Mouse (Mus musculus) neural tube, embryonic 14.5 days (tissue): ENCODE data around the gene Cyp1a1. TPM values are rescaled to one million over a fixed set of nuclear protein-coding genes. Genes with fewer than 3 reads are reported as not detected.

ENCODE experiments used
- ATAC-seq: fragments of 200-750 bp; cut with Nextera tagmentation; 2 replicates; pipeline ENCODE4 v1.8.0; 2017; ENCODE audit warnings: low read depth, mild to moderate bottlenecking, moderate TSS enrichment, moderate library complexity
- H3K27ac ChIP-seq: fragments of 300-500 bp; sonication (generic); 2 replicates; pipeline ENCODE4 v1.5.1; 2014; ENCODE audit warnings: low read depth, mild to moderate bottlenecking, control low read depth, low read length, moderate library complexity, mixed read lengths
- H3K27me3 ChIP-seq: fragments of 300-500 bp; sonication (generic); 2 replicates; pipeline ENCODE4 v1.6.1; 2014; ENCODE audit warnings: low read length; ENCODE audit not compliant: control insufficient read depth, insufficient read depth
- H3K36me3 ChIP-seq: fragments of 300-500 bp; sonication (generic); 2 replicates; pipeline ENCODE4 v1.6.1; 2014; ENCODE audit warnings: low read length, mixed read lengths; ENCODE audit not compliant: control insufficient read depth, insufficient read depth
- H3K4me1 ChIP-seq: fragments of 300-500 bp; sonication (generic); 2 replicates; pipeline ENCODE4 v1.6.1; 2014; ENCODE audit warnings: low read length; ENCODE audit not compliant: control insufficient read depth, insufficient read depth
- H3K4me2 ChIP-seq: fragments of 300-500 bp; sonication (generic); 2 replicates; pipeline ENCODE4 v1.6.1; 2014; ENCODE audit warnings: mild to moderate bottlenecking, low read depth, low read length, control low read depth
- H3K4me3 ChIP-seq: fragments of 300-500 bp; sonication (generic); 2 replicates; pipeline ENCODE4 v1.5.1; 2014; ENCODE audit warnings: low read depth, low read length, control low read depth, mixed read lengths
- H3K9ac ChIP-seq: fragments of 300-500 bp; sonication (generic); replicated peaks from 2 replicates; pipeline ENCODE4 v1.6.1; 2014; ENCODE audit warnings: low read depth, mild to moderate bottlenecking, control low read depth, low read length, mixed read lengths
- H3K9me3 ChIP-seq: fragments of 300-500 bp; sonication (generic); 2 replicates; pipeline ENCODE4 v1.6.1; 2016; ENCODE audit warnings: low read length; ENCODE audit not compliant: control insufficient read depth
- WGBS: fragments of 180-500 bp; shearing (Covaris S2); extraction: QIAGEN DNeasy Blood & Tissue Kit; methylation state at CpG from one replicate; pipeline ENCODE4 v1.1.7; 2014; 5-methylcytosine and 5-hydroxymethylcytosine counted together
- polyA plus RNA-seq: library from polyadenylated mRNA; unstranded; fragments of >200 nt; fragmentation: Nextera tagmentation; extraction: Ambion mirVana; gene quantifications from 2 replicates; pipeline ENCODE4 v1.2.1, GENCODE M21; 2014

Gene Cyp1a1
- polyA plus RNA-seq, 1 experiment from 2014 or later: 0.09 TPM

- Histone ChIP-seq H3K36me3 (no peaks in the 10 kb centered on the region), H3K27ac (no peak overlapping the region), H3K4me2 (no peak overlapping the region), H3K27me3 (no peaks in the 10 kb centered on the region), H3K9ac (no peak overlapping the region), H3K4me1 (no peaks in the 10 kb centered on the region), H3K9me3 (no peaks in the 10 kb centered on the region), H3K4me3 (no peak overlapping the region)
- ATAC-seq: no peak
- 94% methylated on average over 5 of the region's 5 CpGs for WGBS
These were observed 1.7 kb upstream of the Cyp1a1 start for GRCm38 (mm10) chr9:57686011-57686410.

- no peaks in the 10 kb centered on the region for H3K27me3 ChIP-seq
- no peak overlapping the region for H3K9ac ChIP-seq
- no peak overlapping the region for H3K4me2 ChIP-seq
- no peaks in the 10 kb centered on the region for H3K36me3 ChIP-seq
- H3K4me3 ChIP-seq: no peak overlapping the region
- no peaks in the 10 kb centered on the region for H3K4me1 ChIP-seq
- H3K9me3 ChIP-seq: no peaks in the 10 kb centered on the region
- ATAC-seq: no peak
- 52% methylated on average over 2 of the region's 2 CpGs for WGBS
- no peak overlapping the region for H3K27ac ChIP-seq
These were observed 430 bp downstream of the Cyp1a1 start for GRCm38 (mm10) chr9:57688158-57688557.

- WGBS: 93% methylated on average over 2 of the region's 2 CpGs
- Histone ChIP-seq H3K27me3 (no peaks in the 10 kb centered on the region), H3K27ac (no peak overlapping the region), H3K4me1 (no peaks in the 10 kb centered on the region), H3K36me3 (no peaks in the 10 kb centered on the region), H3K4me2 (no peak overlapping the region), H3K4me3 (no peak overlapping the region), H3K9ac (no peak overlapping the region), H3K9me3 (no peaks in the 10 kb centered on the region)
- no peak for ATAC-seq
These were observed 878 bp downstream of the Cyp1a1 start for GRCm38 (mm10) chr9:57688606-57689005.

GRCm38 (mm10) chr9:57694108-57694507, 6.4 kb downstream of the Cyp1a1 start:
- ATAC-seq: no peak
- H3K36me3 ChIP-seq: no peaks in the 10 kb centered on the region
- H3K4me1 ChIP-seq: no peaks in the 10 kb centered on the region
- WGBS: 88% methylated on average over 2 of the region's 2 CpGs
- no peak overlapping the region for H3K27ac ChIP-seq
- no peak overlapping the region for H3K9ac ChIP-seq
- 0 out of 2 replicates have a peak, but pooled peaks cover 10% of the 10 kb centered on the region for H3K27me3 ChIP-seq
- H3K4me3 ChIP-seq: no peak overlapping the region
- H3K9me3 ChIP-seq: no peaks in the 10 kb centered on the region
- no peak overlapping the region for H3K4me2 ChIP-seq

GRCm38 (mm10) chr9:57696380-57697285, 8.9 kb downstream of the Cyp1a1 start:
- Histone ChIP-seq H3K27ac (no peak overlapping the region), H3K4me3 (peak overlapping the region; percentile 30), H3K27me3 (0 out of 2 replicates have a peak, but pooled peaks cover 10% of the 10 kb centered on the region), H3K9ac (peak overlapping the region; percentile 57; the same call in 1 of the 2 replicates), H3K4me2 (peak overlapping the region; percentile 56), H3K36me3 (no peaks in the 10 kb centered on the region), H3K4me1 (no peaks in the 10 kb centered on the region), H3K9me3 (no peaks in the 10 kb centered on the region)
- ATAC-seq: peak; percentile 70; the same call in 1 of the 2 replicates
- WGBS: 1% methylated on average over 42 of the region's 42 CpGs

GRCm38 (mm10) chr9:57697380-57697779, 9.7 kb downstream of the Cyp1a1 start:
- no peak overlapping the region for H3K4me3 ChIP-seq
- H3K4me1 ChIP-seq: no peaks in the 10 kb centered on the region
- H3K9me3 ChIP-seq: no peaks in the 10 kb centered on the region
- 13% methylated on average over 4 of the region's 4 CpGs for whole genome bisulfite sequencing
- no peaks in the 10 kb centered on the region for H3K36me3 ChIP-seq
- H3K9ac ChIP-seq: no peak overlapping the region
- H3K27ac ChIP-seq: no peak overlapping the region
- 0 out of 2 replicates have a peak, but pooled peaks cover 10% of the 10 kb centered on the region for H3K27me3 ChIP-seq
- no peak; the same call in 1 of the 2 replicates for ATAC-seq
- no peak overlapping the region for H3K4me2 ChIP-seq

GRCm38 (mm10) chr9:57698466-57699150, 10.9 kb downstream of the Cyp1a1 start:
- Histone ChIP-seq H3K27ac (no peak overlapping the region), H3K4me2 (no peak overlapping the region), H3K27me3 (0 out of 2 replicates have a peak, but pooled peaks cover 10% of the 10 kb centered on the region), H3K4me3 (no peak overlapping the region), H3K4me1 (no peaks in the 10 kb centered on the region), H3K36me3 (no peaks in the 10 kb centered on the region), H3K9me3 (no peaks in the 10 kb centered on the region), H3K9ac (no peak overlapping the region)
- 84% methylated on average over 1 of the region's 1 CpGs for WGBS
- no peak for ATAC-seq

GRCm38 (mm10) chr9:57706496-57706895, 18.8 kb downstream of the Cyp1a1 start:
- ATAC-seq: no peak
- Histone ChIP-seq H3K36me3 (no peaks in the 10 kb centered on the region), H3K4me3 (no peak overlapping the region), H3K9me3 (no peaks in the 10 kb centered on the region), H3K4me2 (no peak overlapping the region), H3K4me1 (peaks cover 7% of the 10 kb centered on the region; the same call in 1 of the 2 replicates), H3K9ac (no peak overlapping the region), H3K27ac (no peak overlapping the region), H3K27me3 (no peaks in the 10 kb centered on the region)
- 90% methylated on average over 3 of the region's 3 CpGs for WGBS
